Mouse (Mus musculus) brain, embryonic 14.5 days (tissue): ENCODE data around the gene Jade2.

Experiments
- CTCF ChIP-seq: fragments of 200-500 bp; IDR thresholded peaks from 2 replicates; pipeline ENCODE4 v1.5.1; 2012; ENCODE audit warnings: inconsistent platforms, mild to moderate bottlenecking, moderate library complexity, borderline replicate concordance; ENCODE audit not compliant: insufficient read depth, insufficient read length; ENCODE audit errors: extremely low read depth
- POLR2A ChIP-seq: fragments of 200-500 bp; IDR thresholded peaks from 2 replicates; pipeline ENCODE4 v1.6.1; 2012; ENCODE audit warnings: mild to moderate bottlenecking, inconsistent platforms, borderline replicate concordance; ENCODE audit not compliant: poor library complexity, insufficient read depth, insufficient read length, severe bottlenecking; ENCODE audit errors: extremely low read depth

DNA sequence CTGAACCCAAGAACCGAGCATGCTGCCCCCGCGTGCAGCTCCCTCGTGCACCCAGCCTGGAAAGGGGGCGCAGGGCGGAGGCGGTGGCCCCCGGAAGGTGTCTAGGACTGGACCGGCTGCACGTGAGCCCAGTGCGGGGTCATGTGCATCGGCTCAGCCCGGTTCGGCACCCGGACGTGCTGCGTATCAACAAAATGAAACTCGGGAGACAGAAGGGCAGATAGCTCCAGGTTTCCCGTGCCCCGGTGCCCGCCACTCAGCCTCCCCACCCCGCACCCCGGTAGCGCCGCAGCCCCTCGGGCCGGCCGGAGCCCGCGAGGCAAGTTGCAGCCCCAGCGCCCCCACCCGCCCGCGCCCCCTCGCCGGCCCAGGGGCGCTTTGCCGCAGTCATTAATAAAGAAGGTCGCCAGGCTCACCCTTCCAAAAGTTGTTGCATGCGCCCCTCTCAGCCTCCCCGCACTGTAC, 805 bp downstream of the Jade2 start:
- TF ChIP-seq CTCF (no peak), POLR2A (no peak)
